Mouse (Mus musculus) MEL (cell line): ENCODE data around the gene Jade2.

Experiments
- CHD2 ChIP-seq: IDR thresholded peaks from 2 replicates; pipeline ENCODE4 v1.6.1; 2011; ENCODE audit warnings: low read length, improper control_type of control experiment
- GATA1 ChIP-seq: IDR thresholded peaks from 2 replicates; pipeline ENCODE4 v1.6.1; 2011; ENCODE audit warnings: low read depth, low read length, improper control_type of control experiment
- POLR2AphosphoS2 ChIP-seq: IDR thresholded peaks from 2 replicates; pipeline ENCODE4 v1.6.1; 2011; ENCODE audit warnings: low read length, improper control_type of control experiment

- TF ChIP-seq POLR2AphosphoS2 (no peak), CHD2 (no peak), GATA1 (no peak)
Measured at GRCm38 (mm10) chr11:51820861-51821260, 36.6 kb downstream of the Jade2 start.
